Mouse (Mus musculus) heart, postnatal 0 days (tissue): ENCODE measurements around the gene Grik5.

ENCODE experiments used
- CTCF ChIP-seq: IDR thresholded peaks from 2 replicates; pipeline ENCODE4 v1.5.1; 2016; ENCODE audit warnings: antibody characterized with exemption, control low read depth, low read depth
- EP300 ChIP-seq: IDR thresholded peaks from 2 replicates; pipeline ENCODE4 v1.6.1; 2016; ENCODE audit warnings: antibody characterized with exemption, low read depth

GRCm38 (mm10) chr7:24983396-24983795 lies 88.8 kb downstream of the Grik5 start:
- TF ChIP-seq CTCF: no peak
- no peak for TF ChIP-seq EP300
